18 mouse cellular contexts compared by ENCODE assay signal in genomic region chr7:144604735-144605134, GRCm38 (mm10).
"Had no signal": no experiment of that assay in that cellular context is flagged by ENCODE, and none has a peak within 500 bp of the region (broad histone marks: within the 10 kb centered on the region; RNA-seq: fewer than 3 reads in every experiment).

No protein-coding gene starts in this region.

- DNase-seq: kidney, adult 9 months; kidney, postnatal 36 days; layer of hippocampus, adult 9-11 months; layer of hippocampus, postnatal 36 days; right cerebral cortex, adult 18-20 months; right cerebral cortex, postnatal 25 days; thymus, postnatal 4 days had no signal

- H3K27ac ChIP-seq: kidney, postnatal 0 days; limb, embryonic 12.5 days; liver, embryonic 15.5 days; lung, embryonic 15.5 days; midbrain, embryonic 13.5 days; neural tube, embryonic 15.5 days; stomach, postnatal 0 days had no signal

- H3K4me3 ChIP-seq: limb, embryonic 12.5 days; liver, embryonic 15.5 days; lung, embryonic 15.5 days; midbrain, embryonic 13.5 days; myocyte; neural tube, embryonic 15.5 days had no signal

- ATAC-seq: inflammation-experienced regulatory T-cells, adult 6 months; intestine, postnatal 0 days; midbrain, embryonic 13.5 days had no signal

- H3K4me1 ChIP-seq: limb, embryonic 12.5 days; liver, embryonic 15.5 days; neural tube, embryonic 15.5 days had no signal

- H3K9ac ChIP-seq: limb, embryonic 12.5 days; liver, embryonic 15.5 days; lung, embryonic 15.5 days; midbrain, embryonic 13.5 days; neural tube, embryonic 15.5 days had no signal

- H3K9me3 ChIP-seq: limb, embryonic 12.5 days; liver, embryonic 15.5 days; lung, embryonic 15.5 days; midbrain, embryonic 13.5 days; neural tube, embryonic 15.5 days had no signal

- H3K36me3 ChIP-seq: limb, embryonic 12.5 days; liver, embryonic 15.5 days; midbrain, embryonic 13.5 days; neural tube, embryonic 15.5 days had no signal

- H3K4me2 ChIP-seq: limb, embryonic 12.5 days; liver, embryonic 11.5 days; liver, embryonic 15.5 days; lung, embryonic 15.5 days; midbrain, embryonic 13.5 days; neural tube, embryonic 15.5 days had no signal

- H3K27me3 ChIP-seq: limb, embryonic 12.5 days; liver, embryonic 15.5 days; lung, embryonic 15.5 days; midbrain, embryonic 13.5 days; neural tube, embryonic 15.5 days had no signal
